Mouse (Mus musculus) heart, adult 2 months (tissue): Measurements from ENCODE around the gene Rps6kc1. TPM values are rescaled to one million over a fixed set of nuclear protein-coding genes. Genes with fewer than 3 reads are reported as not detected.

Source experiments
- DNase-seq, 2 experiments: peaks; one replicate each; pipeline ENCODE4 v3.0.0; 2021
- H3K27ac ChIP-seq: fragments of 200-600 bp; 2 replicates; pipeline ENCODE4 v1.8.1; 2022
- H3K27me3 ChIP-seq: fragments of 200-500 bp; 2 replicates; pipeline ENCODE4 v1.6.1; 2012; ENCODE audit warnings: mild to moderate bottlenecking, low read length, inconsistent platforms, mixed read lengths; ENCODE audit not compliant: control insufficient read depth, insufficient read depth
- H3K36me3 ChIP-seq: fragments of 200-500 bp; 2 replicates; pipeline ENCODE4 v1.6.1; 2012; ENCODE audit warnings: low read length, inconsistent platforms; ENCODE audit not compliant: control insufficient read depth, insufficient read depth
- H3K4me1 ChIP-seq: fragments of 200-500 bp; 2 replicates; pipeline ENCODE4 v1.6.1; 2011; ENCODE audit warnings: low read length; ENCODE audit not compliant: control insufficient read depth, insufficient read depth
- H3K4me3 ChIP-seq: fragments of 200-600 bp; 2 replicates; pipeline ENCODE4 v1.8.1; 2022
- H3K79me2 ChIP-seq: fragments of 200-500 bp; replicated peaks from 2 replicates; pipeline ENCODE4 v1.6.1; 2012; ENCODE audit warnings: mild to moderate bottlenecking, inconsistent platforms, low read length, moderate library complexity, mixed read lengths; ENCODE audit not compliant: control insufficient read depth, insufficient read depth
- H3K9ac ChIP-seq: fragments of 200-500 bp; 2 replicates; pipeline ENCODE4 v1.6.1; 2012; ENCODE audit warnings: low read depth, mild to moderate bottlenecking, control low read depth, inconsistent platforms, low read length, mixed read lengths
- CTCF ChIP-seq: fragments of 200-600 bp; IDR thresholded peaks from 2 replicates; pipeline ENCODE4 v1.8.1; 2022; ENCODE audit warnings: antibody characterized with exemption, mild to moderate bottlenecking, moderate library complexity
- EP300 ChIP-seq: fragments of 200-500 bp; IDR thresholded peaks from 2 replicates; pipeline ENCODE4 v1.6.1; 2011; ENCODE audit warnings: low read depth, low read length, control low read depth; ENCODE audit not compliant: insufficient read depth
- POLR2A ChIP-seq: fragments of 200-500 bp; IDR thresholded peaks from 2 replicates; pipeline ENCODE4 v1.6.1; 2011; ENCODE audit warnings: mild to moderate bottlenecking, low read depth, low read length, control low read depth; ENCODE audit not compliant: insufficient read depth
- WGBS: fragments of 180-500 bp; shearing (Covaris S2); methylation state at CpG from one replicate; pipeline ENCODE4 v1.1.7; 2018; 5-methylcytosine and 5-hydroxymethylcytosine counted together
- intact Hi-C: fragments of 180-260 bp; cut with DNase I; formaldehyde crosslinking; loops from one replicate; pipeline ENCODE4 v1.15.1; 2025
- polyA plus RNA-seq: library from polyadenylated mRNA; depleted of rRNA; stranded (reverse); fragments of >200 nt; gene quantifications from 2 replicates; pipeline ENCODE4 v1.2.3, GENCODE M21; 2012
- total RNA-seq, 2 experiments: library from RNA; stranded (reverse); gene quantifications; 2 replicates each; pipeline ENCODE4 v1.2.3; 2021

Rps6kc1 gene
- total and polyA plus RNA-seq, 3 experiments = 6.9 to 18.9 (median 15.6) TPM

GRCm38 (mm10) chr1:190664767-190665489 lies 246.6 kb downstream of the Rps6kc1 start:
- Histone ChIP-seq H3K27ac (no peak overlapping the region), H3K79me2 (no peaks in the 10 kb centered on the region), H3K4me1 (no peaks in the 10 kb centered on the region), H3K36me3 (no peaks in the 10 kb centered on the region), H3K9ac (no peak overlapping the region), H3K27me3 (no peaks in the 10 kb centered on the region), H3K4me3 (no peak overlapping the region)
- intact Hi-C loops = loop anchor here (10.0 kb wide), 1 partner anchor 490 kb away; the partner anchor contains the start of gene Prox1
- no peak for TF ChIP-seq CTCF
- TF ChIP-seq POLR2A = no peak
- no peak for TF ChIP-seq EP300
- 84% methylated on average over 21 of the region's 21 CpGs for WGBS
- DNase-seq = no peak

- H3K4me1 ChIP-seq = no peaks in the 10 kb centered on the region
- 85% methylated on average over 4 of the region's 4 CpGs for WGBS
- intact Hi-C loops = loop anchor here (10.0 kb wide), 1 partner anchor 489 kb away; the partner anchor contains the start of gene Prox1
- no peaks in the 10 kb centered on the region for H3K36me3 ChIP-seq
- no peak overlapping the region for H3K27ac ChIP-seq
- H3K9ac ChIP-seq = no peak overlapping the region
- no peaks in the 10 kb centered on the region for H3K79me2 ChIP-seq
- no peaks in the 10 kb centered on the region for H3K27me3 ChIP-seq
- DNase-seq = no peak
- H3K4me3 ChIP-seq = no peak overlapping the region
- TF ChIP-seq EP300 = no peak
- TF ChIP-seq CTCF = no peak
- no peak for TF ChIP-seq POLR2A
Measured at GRCm38 (mm10) chr1:190663996-190664395, 247.6 kb downstream of the Rps6kc1 start.

- Histone ChIP-seq H3K27me3 (no peaks in the 10 kb centered on the region), H3K4me3 (no peak overlapping the region), H3K4me1 (no peaks in the 10 kb centered on the region), H3K27ac (no peak overlapping the region), H3K79me2 (no peaks in the 10 kb centered on the region), H3K9ac (no peak overlapping the region), H3K36me3 (no peaks in the 10 kb centered on the region)
- intact Hi-C loops = loop anchor here (10.0 kb wide), 1 partner anchor 488 kb away; the partner anchor contains the start of gene Prox1
- 82% methylated on average over 5 of the region's 5 CpGs for WGBS
- no peak for DNase-seq
- TF ChIP-seq CTCF (no peak), EP300 (no peak), POLR2A (no peak)
Measured at GRCm38 (mm10) chr1:190662736-190663135, 248.8 kb downstream of the Rps6kc1 start.

GRCm38 (mm10) chr1:190661764-190662163 lies 249.8 kb downstream of the Rps6kc1 start:
- intact Hi-C loops = loop anchor here (10.0 kb wide), 1 partner anchor 487 kb away; the partner anchor contains the start of gene Prox1
- no peak for DNase-seq
- Histone ChIP-seq H3K27me3 (no peaks in the 10 kb centered on the region), H3K9ac (no peak overlapping the region), H3K36me3 (no peaks in the 10 kb centered on the region), H3K27ac (no peak overlapping the region), H3K4me1 (no peaks in the 10 kb centered on the region), H3K4me3 (no peak overlapping the region), H3K79me2 (no peaks in the 10 kb centered on the region)
- 79% methylated on average over 4 of the region's 4 CpGs for WGBS
- TF ChIP-seq CTCF (no peak), POLR2A (no peak), EP300 (no peak)

GRCm38 (mm10) chr1:190661249-190661648 lies 250.3 kb downstream of the Rps6kc1 start:
- TF ChIP-seq POLR2A (no peak), CTCF (no peak), EP300 (no peak)
- no peaks in the 10 kb centered on the region for H3K79me2 ChIP-seq
- no peak for DNase-seq
- no peaks in the 10 kb centered on the region for H3K4me1 ChIP-seq
- H3K36me3 ChIP-seq = no peaks in the 10 kb centered on the region
- 73% methylated on average over 15 of the region's 15 CpGs for WGBS
- no peak overlapping the region for H3K9ac ChIP-seq
- H3K4me3 ChIP-seq = no peak overlapping the region
- intact Hi-C loops = loop anchor here (10.0 kb wide), 1 partner anchor 486 kb away; the partner anchor contains the start of gene Prox1
- H3K27me3 ChIP-seq = no peaks in the 10 kb centered on the region
- H3K27ac ChIP-seq = no peak overlapping the region
